Mouse (Mus musculus): ENCODE data around the gene Zfp398.

DNA sequence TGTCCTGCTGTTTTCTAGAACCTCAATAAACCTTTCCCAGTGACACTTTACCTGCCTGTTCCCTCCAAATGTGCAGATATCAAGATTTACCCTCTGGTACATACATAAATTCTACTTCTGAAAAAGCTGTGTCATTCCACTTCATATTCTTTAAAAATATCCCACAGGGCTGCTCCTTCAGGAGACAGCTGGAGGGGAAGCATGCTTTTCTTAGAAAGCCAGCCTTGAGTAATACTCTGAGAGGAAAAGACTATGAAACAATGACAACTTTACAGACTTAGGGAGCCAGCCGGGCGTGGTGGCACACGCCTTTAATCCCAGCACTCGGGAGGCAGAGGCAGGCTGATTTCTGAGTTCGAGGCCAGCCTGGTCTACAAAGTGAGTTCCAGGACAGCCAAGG lies 26.9 kb upstream of the Zfp398 start:
- TF ChIP-seq CTCF (conservative IDR thresholded peaks at IDR 0.05 in 1 of 2, IDR thresholded peaks at IDR 0.05 in 1 of 2; ENCODE audit: low read depth in 2 of 2, low read length in 2 of 2), result no peak
- TF ChIP-seq EP300 (IDR thresholded peaks at IDR 0.05; ENCODE audit: low read length), result no peak
- TF ChIP-seq SIN3A (IDR thresholded peaks at IDR 0.05; ENCODE audit: low read length), result no peak; the same call in 1 of the 2 replicates
- no peak for TF ChIP-seq MXI1 (IDR thresholded peaks at IDR 0.05; ENCODE audit: low read depth, low read length)

Measured in CH12.LX (cell line).